Mouse (Mus musculus): ENCODE results near the gene AI837181. TPM values are rescaled to one million over a fixed set of nuclear protein-coding genes. Genes with fewer than 3 reads are reported as not detected.
A peak's percentile ranks its signal among the peaks of the same experiment; 100 is the strongest.
"Not testable (repeated sequence)": the region's sequence is repeated elsewhere in the genome, so short reads cannot be mapped to it uniquely, and the experiment has no call there.

AI837181 gene
- polyA plus RNA-seq, 1 experiment: 82.3 TPM

DNA sequence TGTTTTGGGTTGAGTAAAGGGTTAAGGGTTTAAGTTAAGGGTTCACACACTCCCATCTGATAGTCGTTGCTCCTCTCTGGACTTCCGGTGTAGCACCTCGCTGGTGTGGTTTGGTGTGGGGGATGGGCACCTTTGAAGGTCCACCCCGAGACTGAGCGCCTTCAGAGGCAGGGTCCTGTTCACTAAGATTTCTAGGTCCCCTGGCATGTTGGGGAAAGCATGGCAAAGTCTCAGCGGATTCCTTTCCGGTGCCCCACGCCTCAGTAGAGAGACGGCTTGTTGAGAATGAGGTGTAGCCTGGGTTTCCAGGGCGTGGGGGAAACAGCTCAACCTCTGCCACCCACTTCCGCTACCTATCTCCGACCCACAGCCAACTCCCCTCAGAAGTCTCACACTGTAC is 35.3 kb upstream of the AI837181 start:
- Histone ChIP-seq H3K4me3 (ENCODE audit: control insufficient read depth, low read depth, low read length) (peak overlapping the region; percentile 86), H3K4me1 (ENCODE audit: control insufficient read depth, insufficient read depth, low read length) (peaks cover 10% of the 10 kb centered on the region), H3K36me3 (ENCODE audit: control insufficient read depth, insufficient read depth, low read length) (no peaks in the 10 kb centered on the region; the same call in 1 of the 2 replicates), H3K27ac (ENCODE audit: control insufficient read depth, insufficient read depth, low read depth, low read length) (peak overlapping the region; percentile 92), H3K27me3 (ENCODE audit: control insufficient read depth, insufficient read depth, low read length) (no peaks in the 10 kb centered on the region)
- TF ChIP-seq CTCF (IDR thresholded peaks at IDR 0.05; ENCODE audit: control insufficient read depth, insufficient read depth, insufficient replicate concordance, low read depth, low read length) (no peak), POLR2A (IDR thresholded peaks at IDR 0.05; ENCODE audit: control insufficient read depth, low read depth, low read length) (no peak)

- Histone ChIP-seq H3K27ac (ENCODE audit: control insufficient read depth, insufficient read depth, low read depth, low read length) (peak overlapping the region; percentile 92), H3K4me3 (ENCODE audit: control insufficient read depth, low read depth, low read length) (peak overlapping the region; percentile 86), H3K36me3 (ENCODE audit: control insufficient read depth, insufficient read depth, low read length) (no peaks in the 10 kb centered on the region; the same call in 1 of the 2 replicates), H3K4me1 (ENCODE audit: control insufficient read depth, insufficient read depth, low read length) (peaks cover 10% of the 10 kb centered on the region), H3K27me3 (ENCODE audit: control insufficient read depth, insufficient read depth, low read length) (no peaks in the 10 kb centered on the region)
- no peak for TF ChIP-seq POLR2A (IDR thresholded peaks at IDR 0.05; ENCODE audit: control insufficient read depth, low read depth, low read length)
- no peak for TF ChIP-seq CTCF (IDR thresholded peaks at IDR 0.05; ENCODE audit: control insufficient read depth, insufficient read depth, insufficient replicate concordance, low read depth, low read length)
Measured at GRCm38 (mm10) chr19:5390416-5390815, 34.5 kb upstream of the AI837181 start.

DNA sequence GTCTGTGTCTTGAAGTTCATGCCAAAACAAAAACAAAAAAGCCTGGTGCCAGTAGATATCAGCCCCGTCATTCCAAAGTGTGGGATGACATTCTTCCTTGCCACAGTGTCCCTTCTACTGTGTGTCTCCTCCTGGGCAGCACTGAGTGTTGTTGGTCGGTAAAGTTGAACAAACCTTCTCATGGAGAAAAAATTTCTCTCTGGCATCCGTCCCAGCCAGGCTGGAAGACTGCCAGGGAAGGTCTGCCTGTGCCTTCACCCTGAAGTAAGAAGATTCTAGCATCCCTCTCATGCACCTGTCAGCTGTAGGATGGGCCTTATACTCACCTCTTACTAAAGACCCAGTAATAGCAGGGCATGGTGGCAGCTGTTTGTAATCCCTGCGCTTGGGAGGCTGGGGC is 32.1 kb upstream of the AI837181 start:
- Histone ChIP-seq H3K36me3 (ENCODE audit: control insufficient read depth, insufficient read depth, low read length) (no peaks in the 10 kb centered on the region; the same call in 1 of the 2 replicates), H3K27ac (ENCODE audit: control insufficient read depth, insufficient read depth, low read depth, low read length) (0 out of 2 replicates have a peak overlapping the region, but pooled peaks have one; percentile 12)
- TF ChIP-seq POLR2A (IDR thresholded peaks at IDR 0.05; ENCODE audit: control insufficient read depth, low read depth, low read length): no peak

GRCm38 (mm10) chr19:5394168-5394567 is 30.8 kb upstream of the AI837181 start:
- Histone ChIP-seq H3K27me3 (ENCODE audit: control insufficient read depth, insufficient read depth, low read length) (no peaks in the 10 kb centered on the region), H3K36me3 (ENCODE audit: control insufficient read depth, insufficient read depth, low read length) (no peaks in the 10 kb centered on the region; the same call in 1 of the 2 replicates), H3K27ac (ENCODE audit: control insufficient read depth, insufficient read depth, low read depth, low read length) (no peak overlapping the region), H3K4me1 (ENCODE audit: control insufficient read depth, insufficient read depth, low read length) (peaks cover 10% of the 10 kb centered on the region), H3K4me3 (ENCODE audit: control insufficient read depth, low read depth, low read length) (no peak overlapping the region)
- no peak for TF ChIP-seq POLR2A (IDR thresholded peaks at IDR 0.05; ENCODE audit: control insufficient read depth, low read depth, low read length)
- TF ChIP-seq CTCF (IDR thresholded peaks at IDR 0.05; ENCODE audit: control insufficient read depth, insufficient read depth, insufficient replicate concordance, low read depth, low read length): no peak

More for the DNA sequence above, 32.1 kb upstream of the AI837181 start:
- H3K4me3 ChIP-seq (ENCODE audit: control insufficient read depth, low read depth, low read length): no peak overlapping the region
- H3K27me3 ChIP-seq (ENCODE audit: control insufficient read depth, insufficient read depth, low read length): no peaks in the 10 kb centered on the region
- H3K4me1 ChIP-seq (ENCODE audit: control insufficient read depth, insufficient read depth, low read length): peaks cover 10% of the 10 kb centered on the region

- H3K4me1 ChIP-seq (ENCODE audit: control insufficient read depth, insufficient read depth, low read length): no peaks in the 10 kb centered on the region; the same call in 1 of the 2 replicates
- H3K27me3 ChIP-seq (ENCODE audit: control insufficient read depth, insufficient read depth, low read length): no peaks in the 10 kb centered on the region
- H3K4me3 ChIP-seq (ENCODE audit: control insufficient read depth, low read depth, low read length): no peak overlapping the region
- no peaks in the 10 kb centered on the region for H3K36me3 ChIP-seq (ENCODE audit: control insufficient read depth, insufficient read depth, low read length)
- no peak overlapping the region for H3K27ac ChIP-seq (ENCODE audit: control insufficient read depth, insufficient read depth, low read depth, low read length)
- TF ChIP-seq POLR2A (IDR thresholded peaks at IDR 0.05; ENCODE audit: control insufficient read depth, low read depth, low read length) (no peak), CTCF (IDR thresholded peaks at IDR 0.05; ENCODE audit: control insufficient read depth, insufficient read depth, insufficient replicate concordance, low read depth, low read length) (no peak)
Measured at GRCm38 (mm10) chr19:5395371-5395770, 29.6 kb upstream of the AI837181 start.

DNA sequence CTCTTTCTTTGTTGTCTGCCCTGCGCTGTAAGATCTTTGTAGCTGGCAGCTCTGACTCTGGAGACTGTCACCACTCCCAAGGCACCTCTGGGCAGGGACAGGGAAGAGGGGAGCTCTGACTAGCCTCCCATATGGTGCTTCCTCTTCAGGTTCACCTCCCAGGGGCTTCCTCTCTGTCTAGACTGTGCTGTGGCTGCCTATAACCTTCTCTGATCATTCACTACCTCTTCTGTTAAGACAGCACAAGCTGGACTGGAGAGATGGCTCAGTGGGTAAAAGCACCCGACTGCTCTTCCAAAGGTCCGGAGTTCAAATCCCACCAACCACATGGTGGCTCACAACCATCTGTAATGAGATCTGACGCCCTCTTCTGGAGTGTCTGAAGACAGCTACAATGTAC is 23.9 kb upstream of the AI837181 start:
- H3K27me3 ChIP-seq (ENCODE audit: control insufficient read depth, insufficient read depth, low read length); H3K27ac ChIP-seq (ENCODE audit: control insufficient read depth, insufficient read depth, low read depth, low read length); H3K4me1 ChIP-seq (ENCODE audit: control insufficient read depth, insufficient read depth, low read length); H3K36me3 ChIP-seq (ENCODE audit: control insufficient read depth, insufficient read depth, low read length): not testable (repeated sequence)
- peak overlapping the region; percentile 35 for H3K4me3 ChIP-seq (ENCODE audit: control insufficient read depth, low read depth, low read length)

GRCm38 (mm10) chr19:5402293-5402692 is 22.7 kb upstream of the AI837181 start, which contains the start of gene Tsga10ip:
Tsga10ip (minus strand) TSS chr19:5402526.
- peak within 1 kb of the TSS; percentile 87 for H3K27ac ChIP-seq (ENCODE audit: control insufficient read depth, insufficient read depth, low read depth, low read length)
- peaks cover 9% of the 10 kb centered on the region for H3K4me1 ChIP-seq (ENCODE audit: control insufficient read depth, insufficient read depth, low read length)
- H3K4me3 ChIP-seq (ENCODE audit: control insufficient read depth, low read depth, low read length): peak within 1 kb of the TSS; percentile 80
- H3K27me3 ChIP-seq (ENCODE audit: control insufficient read depth, insufficient read depth, low read length): no peaks in the 10 kb centered on the region
- TF ChIP-seq POLR2A (IDR thresholded peaks at IDR 0.05; ENCODE audit: control insufficient read depth, low read depth, low read length) (peak; percentile 67; the same call in 1 of the 2 replicates), CTCF (IDR thresholded peaks at IDR 0.05; ENCODE audit: control insufficient read depth, insufficient read depth, insufficient replicate concordance, low read depth, low read length) (peak; percentile 12; the same call in 1 of the 2 replicates)
- no peaks in the 10 kb centered on the region for H3K36me3 ChIP-seq (ENCODE audit: control insufficient read depth, insufficient read depth, low read length)

GRCm38 (mm10) chr19:5405924-5406323 is 19.0 kb upstream of the AI837181 start:
- peak overlapping the region; percentile 52; the same call in 1 of the 2 replicates for H3K27ac ChIP-seq (ENCODE audit: control insufficient read depth, insufficient read depth, low read depth, low read length)
- H3K27me3 ChIP-seq (ENCODE audit: control insufficient read depth, insufficient read depth, low read length): no peaks in the 10 kb centered on the region

DNA sequence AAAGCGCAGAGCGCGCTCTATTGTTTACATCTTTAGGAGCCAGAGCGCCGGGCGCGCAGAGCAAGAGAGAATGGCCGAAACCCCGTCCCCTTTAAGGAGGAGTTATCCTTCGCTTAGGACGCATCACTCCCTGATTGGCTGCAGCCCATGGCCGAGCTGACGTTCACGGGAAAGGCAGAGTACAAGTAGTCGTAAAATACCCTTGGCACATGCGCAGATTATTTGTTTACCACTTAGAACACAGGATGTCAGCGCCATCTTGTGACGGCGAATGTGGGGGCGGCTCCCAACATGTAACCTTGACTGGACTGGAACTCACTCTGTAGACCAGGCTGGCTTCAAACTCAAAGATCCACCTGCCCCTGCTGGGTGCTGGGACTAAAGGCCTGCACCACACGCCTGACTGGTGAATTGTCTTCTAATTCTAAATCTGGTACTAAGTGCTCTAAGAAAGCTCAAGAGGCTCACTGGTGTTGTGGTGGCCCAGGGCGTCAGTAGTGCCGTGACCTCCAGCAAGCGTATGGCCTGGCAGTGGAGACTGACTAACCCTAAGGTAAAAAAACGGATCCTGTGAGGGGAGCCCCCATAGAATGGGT is 18.3 kb upstream of the AI837181 start:
- H3K4me3 ChIP-seq (ENCODE audit: control insufficient read depth, low read depth, low read length): peak overlapping the region; percentile 70
- H3K27ac ChIP-seq (ENCODE audit: control insufficient read depth, insufficient read depth, low read depth, low read length): peak overlapping the region; percentile 93
- H3K4me1 ChIP-seq (ENCODE audit: control insufficient read depth, insufficient read depth, low read length): peaks cover 13% of the 10 kb centered on the region
- H3K36me3 ChIP-seq (ENCODE audit: control insufficient read depth, insufficient read depth, low read length); H3K27me3 ChIP-seq (ENCODE audit: control insufficient read depth, insufficient read depth, low read length): not testable (repeated sequence)

More at GRCm38 (mm10) chr19:5405924-5406323, 19.0 kb upstream of the AI837181 start:
- TF ChIP-seq CTCF (IDR thresholded peaks at IDR 0.05; ENCODE audit: control insufficient read depth, insufficient read depth, insufficient replicate concordance, low read depth, low read length): no peak
- no peak for TF ChIP-seq POLR2A (IDR thresholded peaks at IDR 0.05; ENCODE audit: control insufficient read depth, low read depth, low read length)
- Histone ChIP-seq H3K4me3 (ENCODE audit: control insufficient read depth, low read depth, low read length) (peak overlapping the region; percentile 45), H3K4me1 (ENCODE audit: control insufficient read depth, insufficient read depth, low read length) (peaks cover 13% of the 10 kb centered on the region), H3K36me3 (ENCODE audit: control insufficient read depth, insufficient read depth, low read length) (no peaks in the 10 kb centered on the region)

Measured in testis, adult 2 months (tissue).